Mouse (Mus musculus) neural tube, embryonic 15.5 days (tissue): ENCODE results near the gene Npy. TPM values are rescaled to one million over a fixed set of nuclear protein-coding genes. Genes with fewer than 3 reads are reported as not detected.

Source experiments
- ATAC-seq: fragments of 200-750 bp; cut with Nextera tagmentation; 2 replicates; pipeline ENCODE4 v1.8.0; 2017; ENCODE audit warnings: mild to moderate bottlenecking, moderate TSS enrichment, moderate library complexity; ENCODE audit not compliant: low FRiP score
- H3K27ac ChIP-seq: fragments of 300-500 bp; sonication (generic); replicated peaks from 2 replicates; pipeline ENCODE4 v1.5.1; 2015; ENCODE audit warnings: mild to moderate bottlenecking, inconsistent platforms
- H3K27me3 ChIP-seq: fragments of 300-500 bp; sonication (generic); replicated peaks from 2 replicates; pipeline ENCODE4 v1.6.1; 2015; ENCODE audit warnings: inconsistent platforms
- H3K36me3 ChIP-seq: fragments of 300-500 bp; sonication (generic); 2 replicates; pipeline ENCODE4 v1.6.1; 2015; ENCODE audit warnings: inconsistent platforms
- H3K4me1 ChIP-seq: fragments of 300-500 bp; sonication (generic); 2 replicates; pipeline ENCODE4 v1.6.1; 2015; ENCODE audit warnings: inconsistent platforms
- H3K4me2 ChIP-seq: fragments of 300-500 bp; sonication (generic); 2 replicates; pipeline ENCODE4 v1.6.1; 2015; ENCODE audit warnings: inconsistent platforms, mild to moderate bottlenecking, moderate library complexity
- H3K4me3 ChIP-seq: fragments of 300-500 bp; sonication (generic); replicated peaks from 2 replicates; pipeline ENCODE4 v1.5.1; 2015; ENCODE audit warnings: mild to moderate bottlenecking, inconsistent platforms
- H3K9ac ChIP-seq: fragments of 300-500 bp; sonication (generic); replicated peaks from 2 replicates; pipeline ENCODE4 v1.6.1; 2015; ENCODE audit warnings: mild to moderate bottlenecking, inconsistent platforms
- H3K9me3 ChIP-seq: fragments of 300-500 bp; sonication (generic); replicated peaks from 2 replicates; pipeline ENCODE4 v1.6.1; 2016; ENCODE audit warnings: inconsistent platforms
- WGBS: fragments of 180-500 bp; shearing (Covaris S2); methylation state at CpG from one replicate; pipeline ENCODE4 v1.1.7; 2015; ENCODE audit warnings: mixed read lengths; 5-methylcytosine and 5-hydroxymethylcytosine counted together
- polyA plus RNA-seq: library from polyadenylated mRNA; unstranded; fragments of >200 nt; fragmentation: Nextera tagmentation; extraction: Ambion mirVana; gene quantifications from 2 replicates; pipeline ENCODE4 v1.2.1, GENCODE M21; 2015

Npy gene
- polyA plus RNA-seq, 1 experiment from 2014 or later = 358 TPM

- Histone ChIP-seq H3K27me3 (peaks cover 21% of the 10 kb centered on the region), H3K9ac (no peak overlapping the region), H3K9me3 (no peaks in the 10 kb centered on the region), H3K36me3 (no peaks in the 10 kb centered on the region), H3K4me1 (peaks cover 9% of the 10 kb centered on the region), H3K27ac (no peak overlapping the region), H3K4me2 (no peak overlapping the region), H3K4me3 (no peak overlapping the region)
- 72% methylated on average over 6 of the region's 6 CpGs for WGBS
- ATAC-seq = no peak
These were observed 4.9 kb upstream of the Npy start for GRCm38 (mm10) chr6:49817625-49818024.

- H3K27me3 ChIP-seq = peaks cover 43% of the 10 kb centered on the region
- peaks cover 17% of the 10 kb centered on the region for H3K4me1 ChIP-seq
- ATAC-seq = 0 out of 2 replicates have a peak, but pooled peaks have one; percentile 28
- no peaks in the 10 kb centered on the region for H3K36me3 ChIP-seq
- no peaks in the 10 kb centered on the region for H3K9me3 ChIP-seq
- H3K4me2 ChIP-seq = peak overlapping the region; percentile 84
- 1% methylated on average over 10 of the region's 10 CpGs for WGBS
- H3K9ac ChIP-seq = peak overlapping the region; percentile 47
- H3K4me3 ChIP-seq = peak overlapping the region; percentile 46
- peak overlapping the region; percentile 64 for H3K27ac ChIP-seq
These were observed 341 bp downstream of the Npy start for GRCm38 (mm10) chr6:49822871-49823230.

GRCm38 (mm10) chr6:49823371-49823770 is 861 bp downstream of the Npy start:
- H3K27ac ChIP-seq = peak overlapping the region; percentile 49
- H3K9ac ChIP-seq = 0 out of 2 replicates have a peak overlapping the region, but pooled peaks have one; percentile 47
- 5% methylated on average over 15 of the region's 15 CpGs for WGBS
- no peak for ATAC-seq
- H3K36me3 ChIP-seq = no peaks in the 10 kb centered on the region
- H3K4me3 ChIP-seq = peak overlapping the region; percentile 46
- peaks cover 43% of the 10 kb centered on the region for H3K27me3 ChIP-seq
- H3K9me3 ChIP-seq = no peaks in the 10 kb centered on the region
- peaks cover 17% of the 10 kb centered on the region for H3K4me1 ChIP-seq
- peak overlapping the region; percentile 84 for H3K4me2 ChIP-seq

GRCm38 (mm10) chr6:49823821-49824220 is 1.3 kb downstream of the Npy start:
- ATAC-seq = no peak; the same call in 1 of the 2 replicates
- Histone ChIP-seq H3K27me3 (peaks cover 43% of the 10 kb centered on the region), H3K9ac (peak overlapping the region; percentile 47; the same call in 1 of the 2 replicates), H3K9me3 (no peaks in the 10 kb centered on the region), H3K36me3 (no peaks in the 10 kb centered on the region), H3K4me2 (peak overlapping the region; percentile 84), H3K27ac (peak overlapping the region; percentile 49), H3K4me1 (peaks cover 17% of the 10 kb centered on the region), H3K4me3 (peak overlapping the region; percentile 46)
- WGBS = 18% methylated on average over 2 of the region's 2 CpGs

- H3K36me3 ChIP-seq = no peaks in the 10 kb centered on the region
- no peaks in the 10 kb centered on the region for H3K9me3 ChIP-seq
- no peak overlapping the region for H3K27ac ChIP-seq
- H3K4me1 ChIP-seq = no peaks in the 10 kb centered on the region
- ATAC-seq = no peak
- no peak overlapping the region for H3K4me2 ChIP-seq
- 80% methylated on average over 2 of the region's 2 CpGs for WGBS
- H3K27me3 ChIP-seq = no peaks in the 10 kb centered on the region
- H3K9ac ChIP-seq = no peak overlapping the region
- H3K4me3 ChIP-seq = no peak overlapping the region
These were observed 9.1 kb downstream of the Npy start for GRCm38 (mm10) chr6:49831579-49831978.

GRCm38 (mm10) chr6:49856830-49857229 is 34.3 kb downstream of the Npy start:
- H3K9me3 ChIP-seq = no peaks in the 10 kb centered on the region
- no peak overlapping the region for H3K4me2 ChIP-seq
- no peak overlapping the region for H3K27ac ChIP-seq
- no peak for ATAC-seq
- 55% methylated on average over 2 of the region's 2 CpGs for WGBS
- no peaks in the 10 kb centered on the region for H3K36me3 ChIP-seq
- H3K9ac ChIP-seq = no peak overlapping the region
- H3K4me3 ChIP-seq = no peak overlapping the region
- H3K27me3 ChIP-seq = no peaks in the 10 kb centered on the region
- H3K4me1 ChIP-seq = no peaks in the 10 kb centered on the region

- 83% methylated on average over 6 of the region's 6 CpGs for WGBS
These were observed 45.1 kb downstream of the Npy start for GRCm38 (mm10) chr6:49867571-49867970.

GRCm38 (mm10) chr6:49871071-49871470 is 48.6 kb downstream of the Npy start:
- H3K27ac ChIP-seq = no peak overlapping the region
- H3K4me2 ChIP-seq = no peak overlapping the region
- H3K9ac ChIP-seq = no peak overlapping the region
- H3K27me3 ChIP-seq = no peaks in the 10 kb centered on the region
- no peak for ATAC-seq
- WGBS = 82% methylated on average over 6 of the region's 6 CpGs
- no peaks in the 10 kb centered on the region for H3K36me3 ChIP-seq
- no peaks in the 10 kb centered on the region for H3K9me3 ChIP-seq
- no peak overlapping the region for H3K4me3 ChIP-seq
- peaks cover 13% of the 10 kb centered on the region for H3K4me1 ChIP-seq

More at GRCm38 (mm10) chr6:49867571-49867970, 45.1 kb downstream of the Npy start:
- H3K4me1 ChIP-seq = peaks cover 5% of the 10 kb centered on the region; the same call in 1 of the 2 replicates
- ATAC-seq = no peak
- no peaks in the 10 kb centered on the region for H3K9me3 ChIP-seq
- H3K36me3 ChIP-seq = no peaks in the 10 kb centered on the region
- H3K4me2 ChIP-seq = no peak overlapping the region
- no peak overlapping the region for H3K4me3 ChIP-seq
- H3K27me3 ChIP-seq = no peaks in the 10 kb centered on the region
- no peak overlapping the region for H3K9ac ChIP-seq
- no peak overlapping the region for H3K27ac ChIP-seq

- ATAC-seq = no peak
- no peak overlapping the region for H3K4me3 ChIP-seq
These were observed 51.0 kb downstream of the Npy start for GRCm38 (mm10) chr6:49873556-49873955.

GRCm38 (mm10) chr6:49875160-49875559 is 52.6 kb downstream of the Npy start:
- peaks cover 11% of the 10 kb centered on the region for H3K4me1 ChIP-seq
- no peak overlapping the region for H3K4me2 ChIP-seq
- H3K27ac ChIP-seq = peak overlapping the region; percentile 23; the same call in 1 of the 2 replicates
- H3K4me3 ChIP-seq = no peak overlapping the region
- no peaks in the 10 kb centered on the region for H3K27me3 ChIP-seq
- H3K9me3 ChIP-seq = no peaks in the 10 kb centered on the region
- no peak for ATAC-seq
- H3K36me3 ChIP-seq = no peaks in the 10 kb centered on the region
- no peak overlapping the region for H3K9ac ChIP-seq
- 17% methylated on average over 2 of the region's 2 CpGs for WGBS

More at GRCm38 (mm10) chr6:49873556-49873955, 51.0 kb downstream of the Npy start:
- H3K4me1 ChIP-seq = peaks cover 11% of the 10 kb centered on the region
- H3K27ac ChIP-seq = no peak overlapping the region
- H3K36me3 ChIP-seq = no peaks in the 10 kb centered on the region
- H3K9me3 ChIP-seq = no peaks in the 10 kb centered on the region
- no peaks in the 10 kb centered on the region for H3K27me3 ChIP-seq
- H3K4me2 ChIP-seq = no peak overlapping the region
- WGBS = 44% methylated on average over 1 of the region's 1 CpGs
- no peak overlapping the region for H3K9ac ChIP-seq

GRCm38 (mm10) chr6:49875791-49876190 is 53.3 kb downstream of the Npy start:
- WGBS = 65% methylated on average over 6 of the region's 6 CpGs
- ATAC-seq = no peak

More at GRCm38 (mm10) chr6:49875791-49876190, 53.3 kb downstream of the Npy start:
- Histone ChIP-seq H3K4me3 (no peak overlapping the region), H3K27me3 (no peaks in the 10 kb centered on the region), H3K27ac (peak overlapping the region; percentile 23; the same call in 1 of the 2 replicates), H3K9me3 (no peaks in the 10 kb centered on the region), H3K4me1 (peaks cover 11% of the 10 kb centered on the region), H3K4me2 (no peak overlapping the region), H3K9ac (no peak overlapping the region), H3K36me3 (no peaks in the 10 kb centered on the region)
